Comparison of ENCODE assay signal across 9 mouse cellular contexts in the genomic region with DNA sequence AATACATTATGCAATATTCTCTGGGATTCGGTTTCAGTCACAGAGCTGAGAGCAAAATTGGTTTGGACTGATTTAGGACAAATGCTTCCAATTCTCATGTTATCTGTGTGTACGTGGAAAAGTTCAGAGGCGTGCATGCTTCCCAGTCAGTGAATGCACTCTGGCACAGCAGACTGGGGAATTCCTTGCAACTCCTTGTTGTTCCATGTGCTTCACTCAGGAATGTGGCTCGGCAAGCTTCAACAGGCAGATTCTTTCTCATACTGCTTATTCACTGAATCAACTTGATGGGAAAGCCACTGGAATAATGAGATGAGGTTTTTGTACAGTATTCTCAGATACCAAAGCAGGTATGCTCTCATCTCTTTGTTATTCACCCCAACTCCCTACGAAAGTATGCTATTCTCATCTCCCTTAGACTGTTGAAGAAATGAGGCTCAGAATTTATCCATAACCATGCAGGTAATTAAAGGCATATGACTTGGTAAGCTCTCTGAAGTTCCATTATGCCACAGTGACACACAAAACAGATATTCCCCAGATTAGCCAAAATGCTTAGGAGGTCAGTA.
DNase-seq lines count a peak whose midpoint lies in the region; ATAC-seq lines count a peak whose summit lies in the region.
"Had no signal": no experiment of that assay in that cellular context is flagged by ENCODE, and none has a peak within 500 bp of the region (broad histone marks: within the 10 kb centered on the region; RNA-seq: fewer than 3 reads in every experiment).

No protein-coding gene starts in this region.

- no peaks in the 10 kb centered on the region for H3K36me3 ChIP-seq in liver, embryonic 11.5 days (ENCODE audit: control insufficient read depth, insufficient read depth, low read length)
- H3K36me3 ChIP-seq in embryonic facial prominence, embryonic 13.5 days = no peaks in the 10 kb centered on the region
- no peaks in the 10 kb centered on the region for H3K36me3 ChIP-seq in midbrain, embryonic 10.5 days

- no peak overlapping the region for H3K9ac ChIP-seq in liver, embryonic 11.5 days (ENCODE audit: low read depth, low read length)
- H3K9ac ChIP-seq in embryonic facial prominence, embryonic 13.5 days = no peak overlapping the region

- H3K27ac ChIP-seq in liver, embryonic 11.5 days (ENCODE audit: low read depth, low read length) = no peak overlapping the region
- H3K27ac ChIP-seq in embryonic facial prominence, embryonic 13.5 days = 0 out of 2 replicates have a peak overlapping the region, but pooled peaks have one; percentile 39
- H3K27ac ChIP-seq in midbrain, embryonic 10.5 days (replicated peaks) = no peak overlapping the region
- H3K27ac ChIP-seq: macrophage had no signal

- WGBS in liver, embryonic 11.5 days = 57% methylated on average over 5 of the region's 5 CpGs
- 14% methylated on average over 5 of the region's 5 CpGs for WGBS in embryonic facial prominence, embryonic 13.5 days
- WGBS in midbrain, embryonic 10.5 days = 75% methylated on average over 5 of the region's 5 CpGs

- H3K4me2 ChIP-seq in liver, embryonic 11.5 days = no peak overlapping the region
- no peak overlapping the region for H3K4me2 ChIP-seq in embryonic facial prominence, embryonic 13.5 days

- H3K27me3 ChIP-seq in liver, embryonic 11.5 days (replicated peaks; ENCODE audit: control insufficient read depth, insufficient read depth, low read length) = no peaks in the 10 kb centered on the region
- no peaks in the 10 kb centered on the region for H3K27me3 ChIP-seq in embryonic facial prominence, embryonic 13.5 days
- H3K27me3 ChIP-seq in midbrain, embryonic 10.5 days (ENCODE audit: low read depth, poor library complexity, severe bottlenecking) = no peaks in the 10 kb centered on the region

- DNase-seq in liver = peak; percentile 6
- DNase-seq in liver, embryonic 11.5 days (ENCODE audit: low spot score) = no peak
- peak; percentile 32 for DNase-seq in kidney, postnatal 10 days
- DNase-seq in lung, postnatal 4 days = peak; percentile 40 to 67
- no peak for DNase-seq in midbrain, embryonic 10.5 days (ENCODE audit: low spot score)
- no peak for DNase-seq in thymus, postnatal 4 days
- no peak for DNase-seq in cerebellum, postnatal 14 days

- no peak for ATAC-seq in liver, embryonic 11.5 days (replicated peaks; ENCODE audit: low FRiP score)
- ATAC-seq in embryonic facial prominence, embryonic 13.5 days (ENCODE audit: insufficient number of reproducible peaks, insufficient read depth, low FRiP score, low TSS enrichment, low read depth) = 0 out of 2 replicates have a peak, but pooled peaks have one; percentile 26

- no peaks in the 10 kb centered on the region for H3K9me3 ChIP-seq in liver, embryonic 11.5 days (ENCODE audit: control insufficient read depth, low read length)
- H3K9me3 ChIP-seq in embryonic facial prominence, embryonic 13.5 days = no peaks in the 10 kb centered on the region
- no peaks in the 10 kb centered on the region for H3K9me3 ChIP-seq in midbrain, embryonic 10.5 days (replicated peaks)

- no peak overlapping the region for H3K4me3 ChIP-seq in liver, embryonic 11.5 days (ENCODE audit: low read depth, low read length)
- no peak overlapping the region for H3K4me3 ChIP-seq in embryonic facial prominence, embryonic 13.5 days
- no peak overlapping the region for H3K4me3 ChIP-seq in midbrain, embryonic 10.5 days

- no peaks in the 10 kb centered on the region for H3K4me1 ChIP-seq in liver, embryonic 11.5 days (replicated peaks; ENCODE audit: control insufficient read depth, insufficient read depth, low read length)
- peaks cover 11% of the 10 kb centered on the region for H3K4me1 ChIP-seq in embryonic facial prominence, embryonic 13.5 days
- H3K4me1 ChIP-seq in midbrain, embryonic 10.5 days = peaks cover 8% of the 10 kb centered on the region; the same call in 1 of the 2 replicates

Comparison
In these comparisons a context has a peak if more than half of its experiments do, and no peak if none do; other contexts are left out.
1. DNase-seq: peak in liver (single experiment), kidney, postnatal 10 days (single experiment) and lung, postnatal 4 days (2 of 2); none in liver, embryonic 11.5 days (single experiment), midbrain, embryonic 10.5 days (single experiment), thymus, postnatal 4 days (single experiment) and cerebellum, postnatal 14 days (0 of 2).